Mouse (Mus musculus) forebrain, embryonic 10.5 days (tissue): ENCODE results near the gene Egfr. TPM values are rescaled to one million over a fixed set of nuclear protein-coding genes. Genes with fewer than 3 reads are reported as not detected.

Experiments
- DNase-seq: peaks from one replicate; pipeline ENCODE4 v3.0.0-alpha.2; 2017; ENCODE audit warnings: low spot score; ENCODE audit errors: extremely low spot score
- H3K27ac ChIP-seq: fragments of 300-500 bp; sonication (generic); 2 replicates; pipeline ENCODE4 v1.5.1; 2016; ENCODE audit warnings: mild to moderate bottlenecking
- H3K27me3 ChIP-seq: fragments of 300-500 bp; sonication (generic); 2 replicates; pipeline ENCODE4 v1.6.1; 2016; ENCODE audit warnings: mild to moderate bottlenecking; ENCODE audit not compliant: poor library complexity, severe bottlenecking
- H3K36me3 ChIP-seq: fragments of 300-500 bp; sonication (generic); replicated peaks from 2 replicates; pipeline ENCODE4 v1.6.1; 2016; ENCODE audit warnings: mild to moderate bottlenecking, moderate library complexity
- H3K4me1 ChIP-seq: fragments of 300-500 bp; sonication (generic); 2 replicates; pipeline ENCODE4 v1.6.1; 2016
- H3K4me3 ChIP-seq: fragments of 300-500 bp; sonication (generic); 2 replicates; pipeline ENCODE4 v1.5.1; 2016; ENCODE audit warnings: mild to moderate bottlenecking, moderate library complexity
- H3K9me3 ChIP-seq: fragments of 300-500 bp; sonication (generic); 2 replicates; pipeline ENCODE4 v1.6.1; 2016; ENCODE audit warnings: mild to moderate bottlenecking, moderate library complexity
- WGBS: fragments of 180-500 bp; shearing (Covaris S2); methylation state at CpG from one replicate; pipeline ENCODE4 v1.1.7; 2016; 5-methylcytosine and 5-hydroxymethylcytosine counted together
- polyA plus RNA-seq: library from polyadenylated mRNA; unstranded; fragments of >200 nt; fragmentation: Nextera tagmentation; extraction: Ambion mirVana; gene quantifications from 2 replicates; pipeline ENCODE4 v1.2.1, GENCODE M21; 2016

Egfr gene
- polyA plus RNA-seq, 1 experiment from 2014 or later = 2.2 TPM

DNA sequence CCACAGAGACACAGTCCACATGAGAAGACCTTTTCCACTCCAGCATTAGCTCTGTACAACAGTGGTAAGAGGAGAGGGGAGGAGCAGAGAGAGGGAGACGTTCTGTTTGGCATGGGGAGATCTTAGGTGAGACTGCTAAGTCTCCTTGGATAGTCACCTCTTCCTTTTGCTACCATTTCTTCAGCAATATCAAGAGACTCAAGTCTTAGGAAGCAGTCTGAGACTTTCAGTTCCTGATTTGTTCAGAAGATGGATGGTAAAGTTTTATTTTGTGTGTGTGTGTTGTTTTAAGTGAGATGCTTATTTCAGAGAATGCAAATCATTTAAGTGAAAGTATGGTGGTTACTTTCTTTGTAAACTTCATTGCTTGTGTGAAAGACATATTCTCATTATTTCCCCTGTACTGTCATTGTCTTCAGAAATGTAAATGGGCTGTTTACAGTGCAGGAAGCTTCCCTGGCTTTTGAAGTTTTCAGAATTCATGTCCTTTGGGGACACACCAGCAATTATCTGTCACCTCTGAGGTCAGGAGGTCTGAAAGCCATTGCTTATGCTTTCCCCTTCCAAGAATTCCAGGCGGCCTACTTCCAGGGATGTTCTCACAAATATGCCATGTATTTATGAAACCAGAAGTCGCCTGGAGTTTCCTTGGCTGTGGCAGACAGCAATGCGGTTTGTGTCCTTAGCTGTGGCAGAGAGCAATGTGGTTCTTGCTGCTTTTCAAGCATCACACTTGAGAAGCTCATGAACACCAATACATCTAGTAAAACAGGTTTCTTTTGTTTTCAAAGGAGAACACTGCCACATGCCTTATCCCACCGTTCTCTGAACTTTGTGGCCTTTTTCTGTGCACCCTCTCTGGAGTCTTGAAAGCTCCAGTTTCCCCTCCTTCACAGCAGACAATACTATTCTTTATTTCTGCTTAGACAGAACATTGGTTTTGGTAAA is 40.9 kb downstream of the Egfr start:
- no peaks in the 10 kb centered on the region for H3K27me3 ChIP-seq
- H3K4me3 ChIP-seq = no peak overlapping the region
- H3K36me3 ChIP-seq = no peaks in the 10 kb centered on the region
- H3K9me3 ChIP-seq = no peaks in the 10 kb centered on the region
- no peak overlapping the region for H3K27ac ChIP-seq
- 69% methylated on average over 5 of the region's 5 CpGs for WGBS
- no peaks in the 10 kb centered on the region for H3K4me1 ChIP-seq
- no peak for DNase-seq

DNA sequence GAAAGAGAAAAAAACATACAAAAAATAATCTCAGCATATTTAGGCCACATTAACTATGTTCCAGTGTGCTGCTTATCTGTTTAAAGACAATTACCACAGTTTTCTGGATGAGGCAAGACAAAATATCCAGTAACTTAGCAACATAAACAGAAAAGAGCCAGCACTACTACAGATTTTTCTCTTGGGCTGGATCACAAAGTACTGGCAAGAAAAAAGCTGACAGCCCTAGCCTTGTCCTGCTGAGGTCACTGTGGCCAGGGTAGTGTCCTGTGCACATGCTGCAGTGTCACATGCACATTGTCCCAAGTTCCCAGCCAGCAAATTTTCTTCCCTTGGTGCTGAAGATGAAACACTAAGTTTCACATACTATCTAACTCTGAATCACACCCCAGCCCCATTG is 43.0 kb downstream of the Egfr start:
- no peak overlapping the region for H3K4me3 ChIP-seq
- no peaks in the 10 kb centered on the region for H3K27me3 ChIP-seq
- DNase-seq = no peak
- no peak overlapping the region for H3K27ac ChIP-seq
- no peaks in the 10 kb centered on the region for H3K9me3 ChIP-seq
- H3K36me3 ChIP-seq = no peaks in the 10 kb centered on the region
- no peaks in the 10 kb centered on the region for H3K4me1 ChIP-seq

DNA sequence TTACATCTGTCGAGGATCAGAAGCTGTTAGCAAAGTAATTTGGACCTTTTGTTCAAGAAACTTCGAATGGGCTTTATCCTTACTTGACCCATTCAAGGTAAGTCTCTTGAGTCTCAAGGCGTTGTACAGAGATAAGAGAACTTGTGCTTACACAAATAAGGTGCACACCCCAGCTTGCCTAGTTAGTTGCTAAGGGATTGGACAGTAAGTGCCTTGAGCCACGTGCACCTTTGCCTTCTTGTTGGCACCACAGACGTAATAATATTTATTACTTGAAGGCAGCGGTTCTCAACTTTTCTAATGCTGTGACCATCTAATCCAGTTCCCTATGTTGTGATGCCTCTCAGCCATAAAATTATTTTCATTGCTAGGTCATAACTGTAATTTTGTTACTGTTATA is 43.5 kb downstream of the Egfr start:
- DNase-seq = no peak
- 87% methylated on average over 6 of the region's 6 CpGs for WGBS

DNA sequence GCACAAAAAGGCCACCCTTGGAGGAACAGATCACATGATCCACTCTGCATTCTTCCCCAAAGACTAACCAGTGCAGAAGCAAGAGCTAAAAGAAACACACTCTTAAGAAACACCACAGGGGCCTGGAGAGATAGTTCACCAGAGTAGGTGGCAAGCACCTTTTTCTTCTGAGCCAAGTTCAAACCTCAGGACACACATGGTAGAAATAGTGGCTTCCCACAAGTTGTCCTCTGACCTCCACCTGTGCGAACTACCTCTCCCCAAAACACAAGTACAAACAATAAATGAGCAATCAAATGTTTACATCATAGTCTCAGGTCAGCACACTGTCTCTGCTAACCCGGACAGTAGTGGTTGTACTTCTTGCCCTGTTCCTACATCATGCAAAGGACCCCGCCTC is 45.5 kb downstream of the Egfr start:
- no peaks in the 10 kb centered on the region for H3K9me3 ChIP-seq
- no peak for DNase-seq
- no peaks in the 10 kb centered on the region for H3K4me1 ChIP-seq
- no peaks in the 10 kb centered on the region for H3K27me3 ChIP-seq
- H3K36me3 ChIP-seq = no peaks in the 10 kb centered on the region
- 91% methylated on average over 3 of the region's 3 CpGs for WGBS
- H3K4me3 ChIP-seq = no peak overlapping the region
- H3K27ac ChIP-seq = no peak overlapping the region

More for the DNA sequence above, 43.5 kb downstream of the Egfr start:
- H3K9me3 ChIP-seq = no peaks in the 10 kb centered on the region
- H3K4me3 ChIP-seq = no peak overlapping the region
- no peaks in the 10 kb centered on the region for H3K4me1 ChIP-seq
- no peaks in the 10 kb centered on the region for H3K36me3 ChIP-seq
- H3K27me3 ChIP-seq = no peaks in the 10 kb centered on the region
- H3K27ac ChIP-seq = no peak overlapping the region

DNA sequence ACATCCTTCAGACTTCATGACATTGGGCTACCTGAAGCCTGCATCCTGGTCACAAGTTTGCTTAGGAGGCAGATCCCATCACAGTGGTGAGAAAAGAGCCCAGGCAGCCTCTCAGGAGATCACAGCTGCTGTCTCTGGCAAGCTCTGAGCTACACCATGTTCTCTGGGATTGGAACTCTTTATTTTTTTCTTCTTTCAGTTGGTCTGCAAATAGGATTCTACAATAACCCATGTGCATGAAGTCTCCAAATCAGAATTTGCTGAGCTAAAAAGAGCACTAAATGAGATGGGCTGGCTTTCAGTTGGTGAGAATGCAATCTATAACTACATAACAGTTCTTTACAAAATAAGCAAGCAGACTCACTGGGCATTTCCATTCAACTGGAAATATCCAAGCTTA is 46.1 kb downstream of the Egfr start:
- Histone ChIP-seq H3K36me3 (no peaks in the 10 kb centered on the region), H3K27ac (no peak overlapping the region), H3K27me3 (no peaks in the 10 kb centered on the region), H3K4me3 (no peak overlapping the region), H3K4me1 (no peaks in the 10 kb centered on the region), H3K9me3 (no peaks in the 10 kb centered on the region)
- DNase-seq = no peak

DNA sequence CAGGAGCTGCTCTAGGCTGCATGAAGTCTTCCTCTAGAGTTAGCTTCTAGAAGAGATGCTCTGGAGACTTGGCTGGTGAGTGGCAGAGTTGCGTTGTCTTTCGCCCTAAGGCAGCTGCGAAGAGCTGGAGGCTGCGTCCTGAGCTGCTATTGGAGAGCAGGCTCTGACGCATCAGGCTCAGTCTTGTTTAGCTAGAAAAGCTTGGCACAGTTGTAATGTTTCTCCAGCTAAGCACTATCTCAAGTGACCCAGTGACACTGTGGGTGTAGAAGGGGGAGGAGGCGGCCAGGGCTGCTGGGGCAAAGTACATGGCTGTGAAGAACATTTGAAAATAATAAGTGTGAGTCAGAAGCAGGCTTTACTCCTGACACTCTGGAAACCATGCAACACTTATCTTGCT is 48.5 kb downstream of the Egfr start:
- DNase-seq = no peak
- 88% methylated on average over 6 of the region's 6 CpGs for WGBS
- Histone ChIP-seq H3K27me3 (no peaks in the 10 kb centered on the region), H3K4me3 (no peak overlapping the region), H3K27ac (no peak overlapping the region), H3K36me3 (no peaks in the 10 kb centered on the region), H3K9me3 (no peaks in the 10 kb centered on the region), H3K4me1 (no peaks in the 10 kb centered on the region)

DNA sequence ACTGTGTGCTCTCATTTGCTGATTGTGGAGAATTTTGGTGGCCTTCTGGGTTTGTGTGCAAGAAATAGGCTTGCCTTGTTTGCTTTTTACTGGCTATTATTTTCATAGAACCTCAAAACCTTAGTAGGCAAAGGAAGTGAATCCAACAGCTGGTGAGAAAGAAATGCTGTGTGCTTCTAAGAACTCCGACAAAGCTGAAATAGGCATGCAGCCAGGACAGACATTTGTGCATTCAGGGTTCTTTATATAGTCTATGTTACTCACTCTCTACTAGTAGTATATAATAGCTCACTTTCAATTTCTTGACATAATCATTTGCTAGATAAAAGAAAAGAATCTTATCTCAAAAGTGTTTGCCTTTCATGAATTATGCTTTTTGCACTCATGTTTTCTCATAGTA is 50.7 kb downstream of the Egfr start:
- no peaks in the 10 kb centered on the region for H3K27me3 ChIP-seq
- H3K9me3 ChIP-seq = no peaks in the 10 kb centered on the region
- no peaks in the 10 kb centered on the region for H3K36me3 ChIP-seq
- WGBS = 84% methylated on average over 1 of the region's 1 CpGs
- no peak overlapping the region for H3K27ac ChIP-seq
- H3K4me1 ChIP-seq = no peaks in the 10 kb centered on the region
- no peak for DNase-seq
- H3K4me3 ChIP-seq = no peak overlapping the region

DNA sequence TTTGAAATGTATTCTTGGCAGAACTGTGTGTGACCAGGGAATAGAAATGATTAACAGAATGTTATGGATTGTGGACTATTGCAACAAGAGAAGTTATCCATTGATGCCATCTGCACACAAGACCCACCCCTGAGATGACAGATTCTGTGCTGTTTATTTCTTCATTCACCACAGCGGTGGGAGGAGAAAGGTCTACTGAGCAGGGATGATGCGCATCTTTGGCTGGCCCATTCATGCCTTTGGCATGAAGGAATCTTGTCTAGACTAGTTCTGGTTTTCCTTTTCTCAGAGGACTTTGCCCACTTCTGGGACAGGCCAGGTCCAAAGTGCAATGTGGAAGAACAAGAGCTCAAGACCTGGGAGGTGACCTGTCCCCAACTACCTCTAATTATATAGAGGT is 52.0 kb downstream of the Egfr start:
- DNase-seq = no peak
- Histone ChIP-seq H3K27me3 (no peaks in the 10 kb centered on the region), H3K27ac (no peak overlapping the region), H3K9me3 (no peaks in the 10 kb centered on the region), H3K36me3 (no peaks in the 10 kb centered on the region), H3K4me3 (no peak overlapping the region), H3K4me1 (no peaks in the 10 kb centered on the region)
- 97% methylated on average over 2 of the region's 2 CpGs for WGBS

DNA sequence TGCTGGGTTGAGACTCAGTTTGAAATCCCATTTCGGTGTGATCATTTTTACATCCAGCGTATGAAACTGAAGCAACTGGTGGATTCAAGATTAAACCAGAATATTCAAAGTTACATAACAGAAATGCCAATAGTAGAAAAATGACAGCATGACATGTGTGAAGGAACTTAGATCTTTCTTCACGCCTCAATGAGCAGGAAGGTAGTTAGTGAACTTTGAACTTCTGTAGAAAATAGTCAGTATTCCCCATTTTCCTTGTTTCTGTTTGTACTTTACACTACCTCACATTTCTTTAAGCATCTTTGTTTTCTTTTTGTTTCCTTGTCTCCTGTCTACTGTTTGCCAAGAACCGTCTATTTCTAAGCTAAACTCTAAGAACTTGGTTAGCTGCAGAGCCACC is 53.9 kb downstream of the Egfr start:
- no peak for DNase-seq
- Histone ChIP-seq H3K4me1 (no peaks in the 10 kb centered on the region), H3K27me3 (no peaks in the 10 kb centered on the region), H3K4me3 (no peak overlapping the region), H3K9me3 (no peaks in the 10 kb centered on the region), H3K27ac (no peak overlapping the region), H3K36me3 (no peaks in the 10 kb centered on the region)
- WGBS = 92% methylated on average over 4 of the region's 4 CpGs

DNA sequence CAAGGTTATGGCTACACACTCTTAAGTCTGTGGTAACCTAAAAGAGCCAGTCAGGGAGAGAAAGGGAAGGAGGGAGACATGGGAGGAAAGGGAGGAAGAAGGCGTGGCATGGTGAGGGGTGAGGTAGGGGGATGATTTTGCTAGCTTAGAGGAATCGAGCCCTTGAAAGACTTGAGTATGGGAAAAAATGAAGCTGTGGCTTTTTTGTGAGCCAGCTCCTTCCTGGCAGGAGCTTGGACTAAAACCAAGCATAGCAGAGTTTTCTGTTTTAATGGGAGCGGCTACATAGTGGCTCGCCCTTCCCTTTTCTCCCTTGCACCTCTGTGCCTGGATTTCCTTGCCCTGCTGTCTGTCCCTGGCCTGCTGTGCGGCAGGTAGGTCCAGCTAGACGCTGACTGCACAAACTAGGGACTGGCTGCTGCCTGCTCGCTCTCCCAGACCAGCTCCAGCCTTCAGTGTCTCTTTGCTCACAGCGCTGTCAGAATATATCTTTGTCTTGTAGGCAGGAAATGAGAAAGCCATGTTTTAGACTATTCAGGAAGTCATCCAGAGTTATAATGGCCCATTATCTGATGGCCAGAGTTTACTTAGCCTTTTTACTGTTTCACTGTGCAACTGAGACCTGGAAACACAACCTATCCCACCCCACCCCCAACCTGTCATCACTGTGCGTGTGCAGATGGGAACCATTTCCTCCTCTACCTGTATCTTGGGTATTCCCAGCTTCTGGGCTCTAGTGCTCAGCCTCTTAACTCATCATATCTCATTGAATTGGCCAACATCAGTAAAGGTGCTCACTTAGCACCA is 57.4 kb downstream of the Egfr start:
- no peaks in the 10 kb centered on the region for H3K27me3 ChIP-seq
- DNase-seq = no peak
- H3K4me3 ChIP-seq = no peak overlapping the region
- no peaks in the 10 kb centered on the region for H3K9me3 ChIP-seq
- H3K36me3 ChIP-seq = no peaks in the 10 kb centered on the region
- H3K4me1 ChIP-seq = no peaks in the 10 kb centered on the region
- WGBS = 87% methylated on average over 9 of the region's 9 CpGs
- no peak overlapping the region for H3K27ac ChIP-seq

DNA sequence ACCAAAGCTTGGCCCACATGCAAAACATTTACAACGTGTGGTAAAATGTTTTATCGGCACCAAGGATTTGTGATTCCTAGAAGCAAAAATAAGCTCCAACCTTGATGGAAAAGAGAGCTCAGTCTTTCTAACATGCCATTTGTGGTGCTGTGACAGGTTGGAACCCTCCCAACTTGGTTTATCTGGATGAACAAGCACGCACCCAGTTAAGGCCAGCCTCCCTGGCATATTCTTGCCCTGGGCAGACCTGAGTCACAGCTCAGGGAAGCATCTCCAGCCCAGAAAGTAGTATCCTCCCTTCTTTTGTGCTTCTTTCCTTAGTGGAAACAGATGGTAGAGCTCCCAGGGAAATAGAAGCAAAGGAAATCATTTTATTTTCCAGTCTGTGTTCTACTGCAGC is 58.1 kb downstream of the Egfr start:
- no peak for DNase-seq
- H3K9me3 ChIP-seq = no peaks in the 10 kb centered on the region
- 88% methylated on average over 3 of the region's 3 CpGs for WGBS
- H3K4me1 ChIP-seq = no peaks in the 10 kb centered on the region
- H3K27ac ChIP-seq = no peak overlapping the region
- H3K27me3 ChIP-seq = no peaks in the 10 kb centered on the region
- H3K4me3 ChIP-seq = no peak overlapping the region
- H3K36me3 ChIP-seq = no peaks in the 10 kb centered on the region

DNA sequence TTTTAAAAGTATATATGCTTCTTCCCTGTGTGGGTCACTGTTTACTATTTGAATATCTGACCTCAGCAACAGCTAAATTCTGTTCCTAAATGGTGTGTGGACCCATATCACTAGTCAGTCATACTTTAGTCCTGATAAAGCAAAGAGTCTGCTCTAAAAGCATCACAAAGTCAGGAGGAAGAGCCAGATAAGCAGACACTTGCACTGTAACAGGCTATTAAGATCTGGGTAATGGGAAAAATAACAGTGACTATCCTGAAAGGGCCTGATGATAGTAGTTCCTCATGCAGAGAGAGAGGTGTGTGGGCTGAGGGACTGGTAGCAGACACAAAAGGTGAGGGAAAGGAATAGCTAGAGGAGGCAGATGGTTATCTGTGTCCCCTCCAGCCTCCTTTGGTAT is 61.3 kb downstream of the Egfr start:
- Histone ChIP-seq H3K27me3 (no peaks in the 10 kb centered on the region), H3K27ac (no peak overlapping the region), H3K4me3 (no peak overlapping the region), H3K9me3 (no peaks in the 10 kb centered on the region), H3K4me1 (no peaks in the 10 kb centered on the region), H3K36me3 (no peaks in the 10 kb centered on the region)
- no peak for DNase-seq

DNA sequence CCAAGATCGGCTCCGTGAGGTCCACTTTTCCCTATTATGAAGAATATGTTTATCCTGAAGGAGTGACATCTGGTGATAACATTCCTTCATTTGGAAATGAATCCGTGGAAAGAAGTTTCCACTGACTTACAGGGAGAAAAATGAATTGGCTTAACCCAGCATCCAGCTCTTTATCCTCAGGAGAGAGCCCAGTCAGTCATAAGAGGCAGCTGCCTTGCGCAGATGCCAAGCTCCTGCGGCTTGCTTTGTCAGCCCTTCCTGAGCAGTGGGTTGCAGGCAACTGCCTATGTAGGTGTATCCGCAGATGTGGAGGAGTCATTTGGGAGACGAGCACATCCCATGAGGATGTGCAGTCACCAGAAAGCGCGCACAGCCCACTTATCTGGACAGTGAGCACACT is 64.4 kb downstream of the Egfr start:
- 94% methylated on average over 9 of the region's 9 CpGs for WGBS
- no peaks in the 10 kb centered on the region for H3K4me1 ChIP-seq
- DNase-seq = no peak

More for the DNA sequence above, 64.4 kb downstream of the Egfr start:
- Histone ChIP-seq H3K36me3 (no peaks in the 10 kb centered on the region), H3K4me3 (no peak overlapping the region), H3K27me3 (no peaks in the 10 kb centered on the region), H3K27ac (no peak overlapping the region), H3K9me3 (no peaks in the 10 kb centered on the region)
